Mouse (Mus musculus) cerebellum, adult 2 months (tissue): ENCODE data around the gene Matn4.

Source experiments
- CTCF ChIP-seq: fragments of 200-500 bp; IDR thresholded peaks from 2 replicates; pipeline ENCODE4 v1.5.1; 2011; ENCODE audit warnings: low read depth, mild to moderate bottlenecking, control low read depth, low read length, moderate library complexity, borderline replicate concordance; ENCODE audit not compliant: insufficient read depth
- POLR2A ChIP-seq: fragments of 200-500 bp; IDR thresholded peaks from 2 replicates; pipeline ENCODE4 v1.6.1; 2011; ENCODE audit warnings: low read length, control low read depth, borderline replicate concordance; ENCODE audit not compliant: insufficient read depth

- TF ChIP-seq POLR2A (no peak), CTCF (no peak)
These were observed 49.0 kb upstream of the Matn4 start for GRCm38 (mm10) chr2:164453887-164454500.
